Mouse (Mus musculus) CH12.LX (cell line): ENCODE results near the gene Snx30. TPM values are rescaled to one million over a fixed set of nuclear protein-coding genes. Genes with fewer than 3 reads are reported as not detected.
A peak's percentile ranks its signal among the peaks of the same experiment; 100 is the strongest.

ENCODE experiments used
- DNase-seq: peaks from one replicate; pipeline ENCODE4 v3.0.0-alpha.2; 2013; ENCODE audit errors: extremely low read depth
- H3K27ac ChIP-seq: 2 replicates; pipeline ENCODE4 v1.5.1; 2012; ENCODE audit warnings: low read depth, mild to moderate bottlenecking, control low read depth, moderate library complexity; ENCODE audit not compliant: insufficient read depth
- H3K27me3 ChIP-seq: replicated peaks from 2 replicates; pipeline ENCODE3; 2012; ENCODE audit warnings: inconsistent platforms
- H3K36me3 ChIP-seq, 2 experiments: replicated peaks in 1 of 2; 2 replicates each; pipeline versions ENCODE3 to v1.6.1; 2012; ENCODE audit warnings: inconsistent platforms in 1 of 2, low read length in 1 of 2, mild to moderate bottlenecking in 1 of 2, mixed read lengths in 1 of 2, moderate library complexity in 1 of 2; ENCODE audit not compliant: control insufficient read depth in 1 of 2, insufficient read depth in 1 of 2
- H3K4me1 ChIP-seq, 2 experiments: 2 replicates each; pipeline ENCODE4 v1.6.1; 2012; ENCODE audit warnings: inconsistent platforms in 1 of 2, moderate library complexity in 1 of 2; ENCODE audit not compliant: insufficient read depth in 2 of 2, control insufficient read depth in 1 of 2
- H3K4me2 ChIP-seq: 2 replicates; pipeline ENCODE4 v1.6.1; 2012; ENCODE audit warnings: low read depth, mild to moderate bottlenecking, control low read depth; ENCODE audit not compliant: poor library complexity, insufficient read depth, severe bottlenecking
- H3K4me3 ChIP-seq, 3 experiments: fragments of 150-350 bp in 1 of 3; sonication (generic) in 1 of 3; replicated peaks in 1 of 3; 2 replicates each; pipeline versions ENCODE3 to v1.5.1; 2011 to 2012; ENCODE audit warnings: low read depth in 2 of 3, low read length in 2 of 3, mild to moderate bottlenecking in 2 of 3, moderate library complexity in 2 of 3, control low read depth in 1 of 3, improper control_type of control experiment in 1 of 3, inconsistent platforms in 1 of 3, mixed read lengths in 1 of 3; ENCODE audit not compliant: poor library complexity in 1 of 3
- H3K79me2 ChIP-seq: replicated peaks from 2 replicates; pipeline ENCODE4 v1.6.1; 2012; ENCODE audit warnings: mild to moderate bottlenecking, moderate library complexity; ENCODE audit not compliant: control insufficient read depth, poor library complexity, insufficient read depth, severe bottlenecking; ENCODE audit errors: extremely low read depth
- H3K9ac ChIP-seq: 2 replicates; pipeline ENCODE4 v1.6.1; 2012; ENCODE audit warnings: low read depth, mild to moderate bottlenecking, control low read depth, moderate library complexity; ENCODE audit not compliant: insufficient read depth
- H3K9me3 ChIP-seq: replicated peaks from 2 replicates; pipeline ENCODE3; 2012; ENCODE audit warnings: low read length, inconsistent platforms, mixed read lengths
- BHLHE40 ChIP-seq: IDR thresholded peaks from 2 replicates; pipeline ENCODE4 v1.6.1; 2011; ENCODE audit warnings: mild to moderate bottlenecking, low read depth, low read length, improper control_type of control experiment
- CHD1 ChIP-seq: IDR thresholded peaks from 2 replicates; pipeline ENCODE4 v1.6.1; 2012; ENCODE audit warnings: low read depth, low read length, improper control_type of control experiment, inconsistent platforms
- CHD2 ChIP-seq: IDR thresholded peaks from 2 replicates; pipeline ENCODE4 v1.6.1; 2011; ENCODE audit warnings: low read length, improper control_type of control experiment
- CTCF ChIP-seq, 2 experiments: IDR thresholded peaks in 1 of 2; conservative IDR thresholded peaks in 1 of 2; 2 replicates each; pipeline ENCODE4 v1.5.1; 2011 to 2012; ENCODE audit warnings: low read depth in 2 of 2, low read length in 2 of 2, improper control_type of control experiment in 1 of 2, inconsistent platforms in 1 of 2, mild to moderate bottlenecking in 1 of 2, moderate library complexity in 1 of 2
- E2F4 ChIP-seq: IDR thresholded peaks from 2 replicates; pipeline ENCODE4 v1.6.1; 2011; ENCODE audit warnings: low read depth, low read length, improper control_type of control experiment; ENCODE audit not compliant: insufficient replicate concordance
- ETS1 ChIP-seq: conservative IDR thresholded peaks from 2 replicates; pipeline ENCODE4 v1.6.1; 2012; ENCODE audit warnings: low read depth, mild to moderate bottlenecking, inconsistent platforms, low read length, improper control_type of control experiment, moderate library complexity
- GABPA ChIP-seq: IDR thresholded peaks from 2 replicates; pipeline ENCODE4 v1.6.1; 2012; ENCODE audit warnings: low read depth, low read length, improper control_type of control experiment, inconsistent platforms; ENCODE audit not compliant: insufficient replicate concordance
- IRF4 ChIP-seq: IDR thresholded peaks from 2 replicates; pipeline ENCODE4 v1.6.1; 2014; ENCODE audit warnings: low read depth, mild to moderate bottlenecking, inconsistent platforms, low read length, improper control_type of control experiment
- JUN ChIP-seq: IDR thresholded peaks from 2 replicates; pipeline ENCODE4 v1.6.1; 2011; ENCODE audit warnings: low read depth, mild to moderate bottlenecking, low read length, improper control_type of control experiment, moderate library complexity; ENCODE audit not compliant: insufficient read depth
- JUND ChIP-seq: conservative IDR thresholded peaks from 2 replicates; pipeline ENCODE4 v1.6.1; 2011; ENCODE audit warnings: low read depth, low read length, improper control_type of control experiment
- MAFK ChIP-seq: IDR thresholded peaks from 2 replicates; pipeline ENCODE4 v1.6.1; 2011; ENCODE audit warnings: low read length, improper control_type of control experiment; ENCODE audit not compliant: insufficient replicate concordance
- MAZ ChIP-seq: IDR thresholded peaks from 2 replicates; pipeline ENCODE4 v1.6.1; 2012; ENCODE audit warnings: low read depth, mild to moderate bottlenecking, inconsistent platforms, low read length, improper control_type of control experiment, moderate library complexity
- MEF2A ChIP-seq: IDR thresholded peaks from 2 replicates; pipeline ENCODE4 v1.6.1; 2014; ENCODE audit warnings: low read depth, mild to moderate bottlenecking, inconsistent platforms, low read length, improper control_type of control experiment, borderline replicate concordance
- MXI1 ChIP-seq: IDR thresholded peaks from 2 replicates; pipeline ENCODE4 v1.6.1; 2011; ENCODE audit warnings: mild to moderate bottlenecking, low read depth, low read length, improper control_type of control experiment
- MYC ChIP-seq: IDR thresholded peaks from 2 replicates; pipeline ENCODE4 v1.6.1; 2011; ENCODE audit warnings: low read depth, mild to moderate bottlenecking, improper control_type of control experiment, low read length
- PAX5 ChIP-seq: IDR thresholded peaks from 2 replicates; pipeline ENCODE4 v1.6.1; 2012; ENCODE audit warnings: low read length, inconsistent platforms, mixed read lengths
- POLR2A ChIP-seq: IDR thresholded peaks from 2 replicates; pipeline ENCODE4 v1.6.1; 2011; ENCODE audit warnings: low read depth, mild to moderate bottlenecking, improper control_type of control experiment, low read length
- POLR2AphosphoS2 ChIP-seq: IDR thresholded peaks from 2 replicates; pipeline ENCODE4 v1.6.1; 2011; ENCODE audit warnings: low read depth, low read length, improper control_type of control experiment
- RAD21 ChIP-seq: IDR thresholded peaks from 2 replicates; pipeline ENCODE4 v1.6.1; 2011; ENCODE audit warnings: low read depth, mild to moderate bottlenecking, low read length, improper control_type of control experiment, moderate library complexity
- SIN3A ChIP-seq: IDR thresholded peaks from 2 replicates; pipeline ENCODE4 v1.6.1; 2012; ENCODE audit warnings: low read length, improper control_type of control experiment, inconsistent platforms
- SMC3 ChIP-seq: IDR thresholded peaks from 2 replicates; pipeline ENCODE4 v1.6.1; 2011; ENCODE audit warnings: low read depth, low read length, improper control_type of control experiment
- TBP ChIP-seq: conservative IDR thresholded peaks from 2 replicates; pipeline ENCODE4 v1.6.1; 2011; ENCODE audit warnings: low read depth, low read length, improper control_type of control experiment
- TCF12 ChIP-seq: IDR thresholded peaks from 2 replicates; pipeline ENCODE4 v1.6.1; 2014; ENCODE audit warnings: low read depth, mild to moderate bottlenecking, inconsistent platforms, low read length, improper control_type of control experiment
- UBTF ChIP-seq: IDR thresholded peaks from 2 replicates; pipeline ENCODE4 v1.6.1; 2012; ENCODE audit warnings: low read depth, mild to moderate bottlenecking, inconsistent platforms, low read length, improper control_type of control experiment, moderate library complexity
- USF1 ChIP-seq: IDR thresholded peaks from 2 replicates; pipeline ENCODE4 v1.6.1; 2014; ENCODE audit warnings: low read depth, mild to moderate bottlenecking, inconsistent platforms, low read length, improper control_type of control experiment
- USF2 ChIP-seq: conservative IDR thresholded peaks from 2 replicates; pipeline ENCODE4 v1.6.1; 2011; ENCODE audit warnings: low read depth, low read length, improper control_type of control experiment
- ZC3H11A ChIP-seq: IDR thresholded peaks from 2 replicates; pipeline ENCODE4 v1.6.1; 2012; ENCODE audit warnings: low read depth, mild to moderate bottlenecking, inconsistent platforms, low read length, improper control_type of control experiment
- ZKSCAN1 ChIP-seq: IDR thresholded peaks from 2 replicates; pipeline ENCODE4 v1.6.1; 2012; ENCODE audit warnings: low read depth, inconsistent platforms, low read length, improper control_type of control experiment, borderline replicate concordance
- ZMIZ1 ChIP-seq: IDR thresholded peaks from 2 replicates; pipeline ENCODE4 v1.6.1; 2012; ENCODE audit warnings: low read depth, mild to moderate bottlenecking, inconsistent platforms, low read length, improper control_type of control experiment
- ZNF384 ChIP-seq: IDR thresholded peaks from 2 replicates; pipeline ENCODE4 v1.6.1; 2012; ENCODE audit warnings: low read depth, low read length, improper control_type of control experiment, inconsistent platforms
- dilution Hi-C: fragments of 300-500 bp; cut with MboI; formaldehyde crosslinking; loops from 2 replicates; pipeline ENCODE4 v1.14.3; 2020; ENCODE audit warnings: low sequenced_read_pairs; ENCODE audit not compliant: extremely low pct_unique_long_range_greater_than_20kb, extremely low pct_ligation_motif_present
- in situ Hi-C: fragments of 300-500 bp; cut with MboI; formaldehyde crosslinking; loops from 3 replicates; pipeline ENCODE4 v1.14.3; 2019; ENCODE audit warnings: low sequenced_read_pairs, low pct_ligation_motif_present, low pct_unique_long_range_greater_than_20kb, mixed read lengths
- polyA plus RNA-seq: library from polyadenylated mRNA; unstranded; fragments of >175 nt; gene quantifications from 2 replicates; pipeline ENCODE4 v1.2.1, GENCODE M21; 2012; ENCODE audit warnings: low read depth; ENCODE audit not compliant: insufficient read length
- total RNA-seq, 2 experiments: library from RNA; depleted of rRNA; stranded (reverse); fragments of 300-350 nt in 1 of 2; fragments of >200 nt in 1 of 2; gene quantifications; 2 replicates each; pipeline ENCODE4 v1.2.3; 2012 to 2014

The Snx30 gene
- total and polyA plus RNA-seq, 3 experiments, result 7.9 to 16.9 (median 8.4) TPM

DNA sequence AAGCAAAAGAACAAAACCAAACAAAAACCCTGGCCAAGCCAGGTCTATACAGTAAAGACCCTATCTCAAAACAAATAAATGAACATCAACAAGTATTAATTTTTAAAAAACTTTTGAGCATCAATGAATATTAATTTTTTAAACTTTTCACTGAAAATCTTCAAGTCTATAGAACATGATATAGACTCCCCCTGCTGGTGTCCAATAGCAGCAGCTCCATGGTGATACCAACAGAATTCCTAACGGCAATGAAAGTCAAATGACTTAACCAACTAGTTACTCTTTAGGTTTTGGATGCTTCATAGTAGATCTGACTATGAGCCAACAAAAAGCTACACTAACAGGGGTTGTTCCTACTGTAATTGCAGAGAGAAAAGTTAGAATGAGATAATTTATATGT lies 25.1 kb upstream of the Snx30 start:
- no peak overlapping the region for H3K4me3 ChIP-seq
- peaks cover 17 to 48% of the 10 kb centered on the region in 2 experiments for H3K36me3 ChIP-seq
- TF ChIP-seq ZC3H11A (no peak), MYC (no peak), GABPA (no peak), TCF12 (no peak), CTCF (conservative IDR thresholded peaks at IDR 0.05 in 1 of 2, IDR thresholded peaks at IDR 0.05 in 1 of 2; ENCODE audit: low read depth in 2 of 2, low read length in 2 of 2) (peak in 1 of 2 experiments; percentile 55; a peak in 3 of 4 replicates), SMC3 (peak; percentile 30), ETS1 (no peak), MAFK (no peak), MXI1 (no peak), RAD21 (peak; percentile 8), JUND (no peak), POLR2AphosphoS2 (no peak)
- no peak for DNase-seq
- no peak overlapping the region for H3K27ac ChIP-seq
- no peaks in the 10 kb centered on the region for H3K27me3 ChIP-seq
- dilution Hi-C loops (no loop called here), in situ Hi-C loops (no loop called here)
- H3K9me3 ChIP-seq, result no peaks in the 10 kb centered on the region
- H3K4me1 ChIP-seq, result peaks cover 10 to 31% of the 10 kb centered on the region in 2 experiments
- H3K4me2 ChIP-seq, result no peak overlapping the region
- no peak overlapping the region for H3K9ac ChIP-seq
- peaks cover 70% of the 10 kb centered on the region for H3K79me2 ChIP-seq

DNA sequence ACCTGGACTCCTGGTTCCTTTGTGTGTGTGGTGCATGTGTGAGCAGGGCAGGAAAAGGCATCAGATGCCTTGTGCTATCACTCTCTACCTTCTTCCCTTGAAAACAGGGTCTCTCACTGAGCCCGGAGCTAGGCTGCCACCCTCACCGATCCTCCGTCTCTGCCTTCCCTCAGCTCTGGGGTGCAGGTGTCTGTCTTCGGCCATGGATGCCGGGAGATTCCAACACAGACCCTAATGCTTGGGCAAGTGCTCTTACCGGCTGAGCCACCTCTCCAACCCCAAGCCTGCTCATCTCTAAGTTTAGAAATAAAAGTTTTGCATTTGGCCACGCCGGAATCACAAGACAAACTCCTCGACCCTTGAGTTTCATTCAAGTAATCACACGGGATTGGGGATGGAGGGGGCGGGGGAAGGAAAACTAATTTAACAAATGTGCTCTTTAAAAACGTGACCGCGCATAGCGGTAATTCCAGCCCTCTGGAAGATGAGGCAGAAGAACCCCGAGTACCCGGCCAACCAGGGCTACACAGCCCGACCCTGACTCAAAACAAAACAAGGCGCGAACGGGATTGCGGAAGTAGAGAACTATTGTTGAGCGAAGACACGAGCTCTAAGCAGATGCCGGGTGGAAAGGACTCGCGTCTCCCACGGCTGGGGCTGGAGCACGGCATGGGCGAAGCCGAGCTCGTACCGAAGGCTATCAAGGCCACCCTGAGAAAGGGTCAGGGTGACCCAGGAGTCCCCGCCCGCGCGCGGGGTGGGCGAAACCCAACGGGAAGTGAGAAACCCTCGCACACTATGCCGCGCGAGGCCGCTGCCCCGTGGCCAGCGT lies 22.6 kb upstream of the Snx30 start:
- dilution Hi-C loops, result no loop called here
- in situ Hi-C loops, result no loop called here
- TF ChIP-seq SIN3A (no peak), MAZ (no peak), ZKSCAN1 (no peak), E2F4 (no peak), JUND (peak; percentile 66), USF1 (no peak), USF2 (no peak), ZMIZ1 (no peak), ZNF384 (no peak), JUN (peak; percentile 24; the same call in 1 of the 2 replicates), MXI1 (peak; percentile 36; the same call in 1 of the 2 replicates), ZC3H11A (no peak), CHD2 (no peak), BHLHE40 (peak; percentile 72), SMC3 (no peak), PAX5 (no peak), MYC (peak; percentile 59; the same call in 1 of the 2 replicates), UBTF (no peak; the same call in 1 of the 2 replicates), CTCF (conservative IDR thresholded peaks at IDR 0.05 in 1 of 2, IDR thresholded peaks at IDR 0.05 in 1 of 2; ENCODE audit: low read depth in 2 of 2, low read length in 2 of 2) (no peak), IRF4 (peak; percentile 88), MEF2A (no peak), TBP (no peak), POLR2A (no peak), CHD1 (no peak; the same call in 1 of the 2 replicates)

More for the DNA sequence above, 22.6 kb upstream of the Snx30 start:
- Histone ChIP-seq H3K9me3 (no peaks in the 10 kb centered on the region), H3K79me2 (peaks cover 47% of the 10 kb centered on the region), H3K4me3 (peak overlapping the region; percentile 86 to 91 (median 90)), H3K36me3 (peaks cover 6 to 26% of the 10 kb centered on the region in 2 experiments), H3K4me2 (peak overlapping the region; percentile 31), H3K9ac (peak overlapping the region; percentile 49), H3K4me1 (peaks cover 6 to 21% of the 10 kb centered on the region in 2 experiments), H3K27me3 (no peaks in the 10 kb centered on the region), H3K27ac (peak overlapping the region; percentile 14; the same call in 1 of the 2 replicates)
- DNase-seq, result peak; percentile 81
